Mouse (Mus musculus) forebrain, embryonic 10.5 days (tissue): Measurements from ENCODE around the gene Orai1. TPM values are rescaled to one million over a fixed set of nuclear protein-coding genes. Genes with fewer than 3 reads are reported as not detected.

Experiments
- DNase-seq: peaks from one replicate; pipeline ENCODE4 v3.0.0-alpha.2; 2017; ENCODE audit warnings: low spot score; ENCODE audit errors: extremely low spot score
- H3K27ac ChIP-seq: fragments of 300-500 bp; sonication (generic); 2 replicates; pipeline ENCODE4 v1.5.1; 2016; ENCODE audit warnings: mild to moderate bottlenecking
- H3K27me3 ChIP-seq: fragments of 300-500 bp; sonication (generic); 2 replicates; pipeline ENCODE4 v1.6.1; 2016; ENCODE audit warnings: mild to moderate bottlenecking; ENCODE audit not compliant: poor library complexity, severe bottlenecking
- H3K36me3 ChIP-seq: fragments of 300-500 bp; sonication (generic); replicated peaks from 2 replicates; pipeline ENCODE4 v1.6.1; 2016; ENCODE audit warnings: mild to moderate bottlenecking, moderate library complexity
- H3K4me1 ChIP-seq: fragments of 300-500 bp; sonication (generic); 2 replicates; pipeline ENCODE4 v1.6.1; 2016
- H3K4me3 ChIP-seq: fragments of 300-500 bp; sonication (generic); 2 replicates; pipeline ENCODE4 v1.5.1; 2016; ENCODE audit warnings: mild to moderate bottlenecking, moderate library complexity
- H3K9me3 ChIP-seq: fragments of 300-500 bp; sonication (generic); 2 replicates; pipeline ENCODE4 v1.6.1; 2016; ENCODE audit warnings: mild to moderate bottlenecking, moderate library complexity
- WGBS: fragments of 180-500 bp; shearing (Covaris S2); methylation state at CpG from one replicate; pipeline ENCODE4 v1.1.7; 2016; 5-methylcytosine and 5-hydroxymethylcytosine counted together
- polyA plus RNA-seq: library from polyadenylated mRNA; unstranded; fragments of >200 nt; fragmentation: Nextera tagmentation; extraction: Ambion mirVana; gene quantifications from 2 replicates; pipeline ENCODE4 v1.2.1, GENCODE M21; 2016

Orai1 gene
- polyA plus RNA-seq, 1 experiment from 2014 or later, result 6.9 TPM

- WGBS, result 64% methylated on average over 19 of the region's 19 CpGs
- no peaks in the 10 kb centered on the region for H3K9me3 ChIP-seq
- H3K27ac ChIP-seq, result peak overlapping the region; percentile 60
- no peaks in the 10 kb centered on the region for H3K27me3 ChIP-seq
- peaks cover 13% of the 10 kb centered on the region for H3K4me1 ChIP-seq
- H3K4me3 ChIP-seq, result peak overlapping the region; percentile 9; the same call in 1 of the 2 replicates
- DNase-seq, result no peak
- no peaks in the 10 kb centered on the region for H3K36me3 ChIP-seq
Measured at GRCm38 (mm10) chr5:123005716-123006592, 8.9 kb upstream of the Orai1 start.

GRCm38 (mm10) chr5:123008877-123009493 is 5.9 kb upstream of the Orai1 start:
- no peaks in the 10 kb centered on the region for H3K9me3 ChIP-seq
- no peaks in the 10 kb centered on the region for H3K36me3 ChIP-seq
- WGBS, result 92% methylated on average over 7 of the region's 7 CpGs

GRCm38 (mm10) chr5:123009873-123010272 is 5.0 kb upstream of the Orai1 start:
- 94% methylated on average over 11 of the region's 11 CpGs for WGBS
- Histone ChIP-seq H3K9me3 (no peaks in the 10 kb centered on the region), H3K36me3 (no peaks in the 10 kb centered on the region), H3K27me3 (no peaks in the 10 kb centered on the region), H3K27ac (no peak overlapping the region), H3K4me1 (peaks cover 23% of the 10 kb centered on the region), H3K4me3 (no peak overlapping the region)
- DNase-seq, result no peak

More at GRCm38 (mm10) chr5:123008877-123009493, 5.9 kb upstream of the Orai1 start:
- H3K4me1 ChIP-seq, result peaks cover 14% of the 10 kb centered on the region
- DNase-seq, result no peak
- no peak overlapping the region for H3K4me3 ChIP-seq
- no peaks in the 10 kb centered on the region for H3K27me3 ChIP-seq
- no peak overlapping the region for H3K27ac ChIP-seq

GRCm38 (mm10) chr5:123010806-123011205 is 4.1 kb upstream of the Orai1 start:
- 0 out of 2 replicates have a peak, but pooled peaks cover under 1% of the 10 kb centered on the region for H3K27me3 ChIP-seq
- no peak overlapping the region for H3K4me3 ChIP-seq
- peaks cover 31% of the 10 kb centered on the region for H3K4me1 ChIP-seq
- no peaks in the 10 kb centered on the region for H3K36me3 ChIP-seq
- no peak overlapping the region for H3K27ac ChIP-seq
- WGBS, result 93% methylated on average over 6 of the region's 6 CpGs
- no peak for DNase-seq
- no peaks in the 10 kb centered on the region for H3K9me3 ChIP-seq

- Histone ChIP-seq H3K9me3 (no peaks in the 10 kb centered on the region), H3K27me3 (peaks cover 9% of the 10 kb centered on the region), H3K4me3 (no peak overlapping the region), H3K4me1 (peaks cover 34% of the 10 kb centered on the region), H3K36me3 (no peaks in the 10 kb centered on the region), H3K27ac (no peak overlapping the region)
- DNase-seq, result no peak
- 96% methylated on average over 9 of the region's 9 CpGs for WGBS
Measured at GRCm38 (mm10) chr5:123011705-123012104, 3.2 kb upstream of the Orai1 start.

GRCm38 (mm10) chr5:123013599-123014315 is 1.1 kb upstream of the Orai1 start:
- 0 out of 2 replicates have a peak overlapping the region, but pooled peaks have one; percentile 11 for H3K27ac ChIP-seq

GRCm38 (mm10) chr5:123015915-123016314 is 1.0 kb downstream of the Orai1 start:
- Histone ChIP-seq H3K4me3 (peak overlapping the region; percentile 64), H3K9me3 (no peaks in the 10 kb centered on the region), H3K36me3 (peaks cover 6% of the 10 kb centered on the region; the same call in 1 of the 2 replicates), H3K4me1 (peaks cover 63% of the 10 kb centered on the region), H3K27ac (no peak overlapping the region), H3K27me3 (peaks cover 14% of the 10 kb centered on the region)
- 30% methylated on average over 8 of the region's 8 CpGs for WGBS
- DNase-seq, result no peak

More at GRCm38 (mm10) chr5:123013599-123014315, 1.1 kb upstream of the Orai1 start:
- H3K36me3 ChIP-seq, result peaks cover 6% of the 10 kb centered on the region; the same call in 1 of the 2 replicates
- 62% methylated on average over 9 of the region's 9 CpGs for WGBS
- H3K9me3 ChIP-seq, result no peaks in the 10 kb centered on the region
- peaks cover 14% of the 10 kb centered on the region for H3K27me3 ChIP-seq
- H3K4me3 ChIP-seq, result no peak overlapping the region
- DNase-seq, result peak; percentile 66
- peaks cover 50% of the 10 kb centered on the region for H3K4me1 ChIP-seq

- Histone ChIP-seq H3K27ac (no peak overlapping the region), H3K27me3 (peaks cover 14% of the 10 kb centered on the region), H3K36me3 (peaks cover 6% of the 10 kb centered on the region; the same call in 1 of the 2 replicates), H3K4me1 (peaks cover 63% of the 10 kb centered on the region), H3K4me3 (no peak overlapping the region), H3K9me3 (no peaks in the 10 kb centered on the region)
- WGBS, result 91% methylated on average over 4 of the region's 4 CpGs
- no peak for DNase-seq
Measured at GRCm38 (mm10) chr5:123017504-123017903, 2.6 kb downstream of the Orai1 start.

- no peak overlapping the region for H3K4me3 ChIP-seq
- no peaks in the 10 kb centered on the region for H3K9me3 ChIP-seq
- WGBS, result 66% methylated on average over 10 of the region's 10 CpGs
- peak overlapping the region; percentile 58 for H3K27ac ChIP-seq
- peaks cover 51% of the 10 kb centered on the region for H3K4me1 ChIP-seq
- DNase-seq, result no peak
- H3K36me3 ChIP-seq, result peaks cover 6% of the 10 kb centered on the region; the same call in 1 of the 2 replicates
- H3K27me3 ChIP-seq, result peaks cover 14% of the 10 kb centered on the region
Measured at GRCm38 (mm10) chr5:123019336-123020016, 4.6 kb downstream of the Orai1 start.

- H3K27ac ChIP-seq, result no peak overlapping the region
- peaks cover 6% of the 10 kb centered on the region; the same call in 1 of the 2 replicates for H3K36me3 ChIP-seq
- WGBS, result 95% methylated on average over 5 of the region's 5 CpGs
- no peak for DNase-seq
- no peaks in the 10 kb centered on the region for H3K9me3 ChIP-seq
- no peak overlapping the region for H3K4me3 ChIP-seq
- peaks cover 42% of the 10 kb centered on the region for H3K4me1 ChIP-seq
- H3K27me3 ChIP-seq, result peaks cover 14% of the 10 kb centered on the region
Measured at GRCm38 (mm10) chr5:123020426-123020825, 5.6 kb downstream of the Orai1 start.

- H3K4me1 ChIP-seq, result peaks cover 36% of the 10 kb centered on the region
- no peaks in the 10 kb centered on the region for H3K9me3 ChIP-seq
- DNase-seq, result no peak
- no peak overlapping the region for H3K4me3 ChIP-seq
- no peak overlapping the region for H3K27ac ChIP-seq
- 89% methylated on average over 7 of the region's 7 CpGs for WGBS
- peaks cover 8% of the 10 kb centered on the region for H3K27me3 ChIP-seq
- peaks cover 6% of the 10 kb centered on the region; the same call in 1 of the 2 replicates for H3K36me3 ChIP-seq
Measured at GRCm38 (mm10) chr5:123021438-123021837, 6.6 kb downstream of the Orai1 start.

GRCm38 (mm10) chr5:123023049-123023448 is 8.2 kb downstream of the Orai1 start:
- no peaks in the 10 kb centered on the region for H3K36me3 ChIP-seq
- peaks cover 26% of the 10 kb centered on the region for H3K4me1 ChIP-seq
- no peak overlapping the region for H3K4me3 ChIP-seq
- 88% methylated on average over 6 of the region's 6 CpGs for WGBS
- H3K27ac ChIP-seq, result no peak overlapping the region
- no peak for DNase-seq
- H3K9me3 ChIP-seq, result no peaks in the 10 kb centered on the region
- no peaks in the 10 kb centered on the region for H3K27me3 ChIP-seq
